Mouse (Mus musculus) E14TG2a.4 (cell line): ENCODE measurements around the gene Bloc1s5.

ENCODE experiments used
- CTCF ChIP-seq: conservative IDR thresholded peaks from 2 replicates; pipeline ENCODE4 v1.5.1; 2014; ENCODE audit warnings: low read length
- POU5F1 ChIP-seq: IDR thresholded peaks from 2 replicates; pipeline ENCODE4 v1.6.1; 2014; ENCODE audit warnings: low read length, borderline replicate concordance

- TF ChIP-seq CTCF: no peak
- TF ChIP-seq POU5F1: no peak
Observed at GRCm38 (mm10) chr13:38649069-38649468, 14.2 kb upstream of the Bloc1s5 start.
